Mouse (Mus musculus) ES-E14 (cell line): ENCODE measurements around the gene Slit3. TPM values are rescaled to one million over a fixed set of nuclear protein-coding genes. Genes with fewer than 3 reads are reported as not detected.

Experiments used
- DNase-seq: peaks from one replicate; pipeline ENCODE4 v3.0.0-alpha.2; 2013; ENCODE audit warnings: low read depth, low spot score
- H3K27ac ChIP-seq: 2 replicates; pipeline ENCODE4 v1.5.1; 2012; ENCODE audit warnings: low read depth, mild to moderate bottlenecking, low read length, moderate library complexity, mixed read lengths; ENCODE audit not compliant: poor library complexity, insufficient read depth, severe bottlenecking
- H3K36me3 ChIP-seq: 2 replicates; pipeline ENCODE4 v1.6.1; 2012; ENCODE audit warnings: mild to moderate bottlenecking, low read length, moderate library complexity, mixed read lengths; ENCODE audit not compliant: control insufficient read depth, poor library complexity, insufficient read depth, severe bottlenecking
- H3K4me1 ChIP-seq, 2 experiments: fragments of 150-350 bp in 1 of 2; sonication (generic) in 1 of 2; 2 replicates each; pipeline ENCODE4 v1.6.1; 2012; ENCODE audit warnings: low read length in 2 of 2, mild to moderate bottlenecking in 1 of 2, mixed read lengths in 1 of 2; ENCODE audit not compliant: control insufficient read depth in 2 of 2, insufficient read depth in 2 of 2, poor library complexity in 1 of 2
- H3K4me3 ChIP-seq, 2 experiments: fragments of 150-350 bp in 1 of 2; sonication (generic) in 1 of 2; 2 replicates each; pipeline ENCODE4 v1.5.1; 2012; ENCODE audit warnings: low read length in 2 of 2, low read depth in 1 of 2, mild to moderate bottlenecking in 1 of 2, mixed read lengths in 1 of 2; ENCODE audit not compliant: insufficient read depth in 1 of 2, poor library complexity in 1 of 2, severe bottlenecking in 1 of 2
- H3K9ac ChIP-seq: 2 replicates; pipeline ENCODE4 v1.6.1; 2012; ENCODE audit warnings: low read depth, mild to moderate bottlenecking, low read length, mixed read lengths; ENCODE audit not compliant: poor library complexity, insufficient read depth, severe bottlenecking
- H3K9me3 ChIP-seq: fragments of 150-350 bp; sonication (generic); 2 replicates; pipeline ENCODE4 v1.6.1; 2012; ENCODE audit warnings: low read depth, mild to moderate bottlenecking, low read length; ENCODE audit not compliant: control insufficient read depth, insufficient read depth
- CHD2 ChIP-seq: IDR thresholded peaks from 2 replicates; pipeline ENCODE4 v1.6.1; 2014; ENCODE audit warnings: mild to moderate bottlenecking, low read depth, low read length, inconsistent platforms
- HCFC1 ChIP-seq: IDR thresholded peaks from 2 replicates; pipeline ENCODE4 v1.6.1; 2012; ENCODE audit warnings: low read length, inconsistent platforms, borderline replicate concordance; ENCODE audit not compliant: insufficient read depth
- MAFK ChIP-seq: IDR thresholded peaks from 2 replicates; pipeline ENCODE4 v1.6.1; 2014; ENCODE audit warnings: mild to moderate bottlenecking, low read depth, low read length, inconsistent platforms; ENCODE audit not compliant: insufficient read depth
- ZC3H11A ChIP-seq: IDR thresholded peaks from 2 replicates; pipeline ENCODE4 v1.6.1; 2012; ENCODE audit warnings: low read depth, mild to moderate bottlenecking, inconsistent platforms, low read length, borderline replicate concordance
- ZNF384 ChIP-seq: IDR thresholded peaks from 2 replicates; pipeline ENCODE4 v1.6.1; 2012; ENCODE audit warnings: low read depth, low read length, inconsistent platforms
- in situ Hi-C, 2 experiments: fragments of 600-800 bp; cut with MboI; formaldehyde crosslinking; loops; one replicate each; pipeline ENCODE4 v1.15.1; 2025; ENCODE audit warnings: low sequenced_read_pairs in 2 of 2, inconsistent platforms in 1 of 2; ENCODE audit not compliant: unreplicated experiment in 2 of 2
- total RNA-seq: library from RNA; depleted of rRNA; stranded (reverse); fragments of 300-350 nt; gene quantifications from 2 replicates; pipeline ENCODE4 v1.2.3, GENCODE M21; 2012

The Slit3 gene
- total RNA-seq, 1 experiment: 3.7 TPM

GRCm38 (mm10) chr11:35295162-35295799, 174.3 kb downstream of the Slit3 start:
- TF ChIP-seq ZC3H11A: no peak
- peak; percentile 49; the same call in 1 of the 2 replicates for TF ChIP-seq MAFK
- Histone ChIP-seq H3K9me3 (no peaks in the 10 kb centered on the region), H3K9ac (no peak overlapping the region), H3K4me1 (peaks cover 0 to 2% of the 10 kb centered on the region in 2 experiments; a peak in 1 of 4 replicates), H3K36me3 (no peaks in the 10 kb centered on the region), H3K27ac (no peak overlapping the region), H3K4me3 (no peak overlapping the region)
- in situ Hi-C loops: no loop called here
- no peak for DNase-seq

GRCm38 (mm10) chr11:35296803-35297202, 175.8 kb downstream of the Slit3 start:
- in situ Hi-C loops: no loop called here
- Histone ChIP-seq H3K36me3 (no peaks in the 10 kb centered on the region), H3K4me1 (peaks cover 0 to 2% of the 10 kb centered on the region in 2 experiments; a peak in 1 of 4 replicates), H3K9ac (no peak overlapping the region), H3K27ac (no peak overlapping the region), H3K9me3 (no peaks in the 10 kb centered on the region), H3K4me3 (no peak overlapping the region)
- no peak for DNase-seq
- no peak for TF ChIP-seq CHD2
- TF ChIP-seq ZC3H11A: no peak
- TF ChIP-seq MAFK: no peak
- no peak for TF ChIP-seq ZNF384
- TF ChIP-seq HCFC1: no peak

GRCm38 (mm10) chr11:35297319-35297718, 176.3 kb downstream of the Slit3 start:
- no peaks in the 10 kb centered on the region for H3K9me3 ChIP-seq
- no peak for DNase-seq
- in situ Hi-C loops: no loop called here
- no peak overlapping the region for H3K4me3 ChIP-seq
- H3K9ac ChIP-seq: no peak overlapping the region
- H3K4me1 ChIP-seq: peaks cover 0 to 2% of the 10 kb centered on the region in 2 experiments; a peak in 1 of 4 replicates
- H3K27ac ChIP-seq: no peak overlapping the region
- H3K36me3 ChIP-seq: no peaks in the 10 kb centered on the region
- TF ChIP-seq ZNF384: no peak
- no peak for TF ChIP-seq MAFK
- TF ChIP-seq ZC3H11A: no peak
- no peak for TF ChIP-seq CHD2
- no peak for TF ChIP-seq HCFC1

- no peaks in the 10 kb centered on the region for H3K9me3 ChIP-seq
- TF ChIP-seq ZNF384 (no peak), CHD2 (no peak), HCFC1 (no peak), MAFK (no peak), ZC3H11A (no peak)
- DNase-seq: no peak
- H3K36me3 ChIP-seq: no peaks in the 10 kb centered on the region
- H3K4me3 ChIP-seq: no peak overlapping the region
- H3K4me1 ChIP-seq: peaks cover 0 to 2% of the 10 kb centered on the region in 2 experiments; a peak in 1 of 4 replicates
- in situ Hi-C loops: no loop called here
- no peak overlapping the region for H3K9ac ChIP-seq
- no peak overlapping the region for H3K27ac ChIP-seq
These were observed 177.5 kb downstream of the Slit3 start for GRCm38 (mm10) chr11:35298526-35298925.

- Histone ChIP-seq H3K27ac (no peak overlapping the region), H3K4me3 (no peak overlapping the region), H3K4me1 (peaks cover 0 to 2% of the 10 kb centered on the region in 2 experiments; a peak in 1 of 4 replicates), H3K36me3 (no peaks in the 10 kb centered on the region), H3K9me3 (no peaks in the 10 kb centered on the region), H3K9ac (no peak overlapping the region)
- no peak for TF ChIP-seq MAFK
- no peak for DNase-seq
- in situ Hi-C loops: no loop called here
These were observed 178.9 kb downstream of the Slit3 start for GRCm38 (mm10) chr11:35299857-35300375.
